Mouse (Mus musculus): ENCODE data around the gene Stip1.

DNA sequence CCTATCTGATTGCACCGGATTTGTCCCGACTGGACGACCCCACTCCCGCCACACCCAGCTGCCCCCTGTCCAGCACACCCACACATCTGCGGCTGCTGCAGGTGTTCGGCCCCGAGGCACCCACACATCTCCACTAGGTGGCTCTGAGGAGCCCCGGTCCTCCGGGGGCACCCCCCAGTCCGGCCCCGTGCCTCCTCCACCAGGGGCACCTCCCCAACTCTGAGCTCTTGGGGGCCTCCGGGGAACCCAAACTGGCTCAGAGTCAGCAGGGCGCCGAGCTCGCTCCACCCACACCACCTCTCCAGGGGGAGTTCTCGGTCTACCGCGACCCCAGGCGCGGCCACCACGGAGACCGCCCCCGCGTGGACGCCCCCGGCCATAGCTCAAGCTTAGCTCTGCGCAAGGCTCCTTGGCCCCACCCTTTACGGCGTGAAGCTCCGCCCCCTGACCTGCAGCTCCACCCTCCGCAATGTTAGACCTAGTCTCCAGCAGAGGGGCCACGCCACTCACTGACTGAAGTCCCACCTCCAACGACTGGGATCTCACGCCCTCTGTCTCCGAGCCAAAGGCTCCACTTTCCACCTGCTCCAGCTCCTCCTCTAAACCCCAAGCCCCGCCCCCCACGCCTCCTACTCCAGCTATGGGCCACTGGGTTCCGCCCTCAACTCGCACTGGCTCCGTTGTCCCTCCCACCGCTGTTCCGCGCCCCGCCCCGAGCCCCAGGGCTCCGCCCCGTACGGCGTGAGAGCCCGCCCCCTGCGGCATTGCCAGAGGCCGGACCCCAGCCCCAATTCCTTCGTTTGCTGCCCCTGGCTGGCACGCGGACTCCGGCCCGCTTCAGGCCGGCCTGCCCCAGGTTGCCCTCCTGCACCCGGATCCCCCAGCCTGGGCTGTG lies 60.0 kb downstream of the Stip1 start:
- TF ChIP-seq GATA1 (IDR thresholded peaks at IDR 0.05; ENCODE audit: low read length) (no peak), TAL1 (IDR thresholded peaks at IDR 0.05; ENCODE audit: low read length) (no peak)

Measured in erythroblast, embryonic 14.5 days (primary cell).